Mouse (Mus musculus) urinary bladder, adult 18-20 months (tissue): Measurements from ENCODE around the gene Map3k1.

Experiments
- DNase-seq, 2 experiments: peaks; one replicate each; pipeline ENCODE4 v3.0.0; 2022; ENCODE audit warnings: low spot score in 2 of 2, mixed read lengths in 2 of 2

The Map3k1 gene

DNA sequence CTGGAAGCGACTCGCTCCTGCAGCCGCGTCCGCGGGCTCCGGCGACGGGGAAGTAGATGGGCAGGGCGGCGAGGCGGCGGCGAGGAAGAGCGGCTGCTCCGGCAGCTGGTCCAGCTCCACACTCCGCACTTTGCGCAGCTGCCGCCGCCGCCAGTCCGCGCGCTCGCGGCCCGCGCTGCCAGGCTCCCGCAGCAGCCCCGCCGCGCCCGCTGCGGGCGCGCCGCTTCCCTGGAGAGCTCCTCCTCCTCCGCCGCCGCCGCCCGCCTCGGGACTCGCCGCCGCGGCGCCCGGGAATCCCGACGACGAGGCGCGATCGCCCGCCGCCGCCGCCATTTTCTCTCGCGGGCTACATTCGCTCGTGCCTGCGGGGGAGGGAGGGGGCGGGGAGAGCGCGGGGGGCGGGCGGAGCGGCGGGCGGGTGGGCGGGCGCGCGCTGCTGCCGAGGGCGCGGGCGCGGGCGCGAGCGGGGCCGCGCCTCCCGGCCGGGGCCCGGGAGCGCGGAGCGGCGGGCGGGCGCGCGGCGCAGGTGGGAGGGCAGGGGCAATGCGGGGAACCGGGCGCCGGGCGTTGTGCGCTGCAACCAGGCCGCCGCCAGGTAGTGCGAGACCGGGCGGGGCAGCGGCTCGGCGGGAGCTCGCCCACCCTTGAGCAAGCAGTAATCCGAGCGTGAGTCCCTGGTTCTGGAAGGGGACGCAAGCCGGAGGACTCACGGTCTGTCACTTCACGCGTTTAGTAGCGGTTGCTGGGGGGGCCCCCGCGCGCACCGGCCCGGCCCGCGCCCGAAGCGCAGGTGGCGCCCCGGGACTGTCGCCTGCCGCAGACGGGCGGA lies at the start of gene Map3k1:
Gene Map3k1 (minus strand): TSS at position 357 of the 829 bp plus-strand sequence.
- peak; percentile 59 to 71 for DNase-seq

DNA sequence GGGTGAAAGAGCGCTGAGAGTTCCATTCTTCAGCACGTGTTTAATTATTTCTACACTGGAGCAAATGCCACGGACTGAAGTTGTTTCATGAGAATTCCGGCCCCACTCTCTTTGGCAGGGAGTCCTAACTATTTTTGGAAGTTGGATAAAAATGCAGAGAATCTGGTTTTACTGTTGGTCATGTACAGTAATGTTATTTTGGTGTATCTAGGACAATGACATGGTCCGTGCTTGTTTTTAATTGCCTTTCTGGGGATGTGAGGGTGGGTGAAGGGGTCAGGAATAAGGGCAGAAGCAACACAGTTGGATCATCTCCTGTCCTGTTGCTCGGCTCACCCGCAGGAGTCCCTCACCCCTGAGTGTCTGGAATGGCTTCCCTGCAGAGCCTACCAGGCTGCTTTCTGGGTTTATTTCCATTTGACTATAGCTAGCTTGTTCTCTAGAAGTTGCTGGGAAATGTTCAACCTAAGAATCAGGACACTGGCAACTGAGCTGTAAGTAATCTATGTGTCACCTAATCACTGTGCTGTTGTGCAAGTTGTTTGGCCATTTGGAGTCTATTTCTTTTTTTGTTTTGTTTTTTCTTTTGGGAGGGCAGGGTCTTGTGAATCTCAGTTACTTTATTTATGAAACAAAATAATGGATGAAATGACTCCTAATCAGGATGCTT lies 48.1 kb upstream of the Map3k1 start:
- no peak for DNase-seq

DNA sequence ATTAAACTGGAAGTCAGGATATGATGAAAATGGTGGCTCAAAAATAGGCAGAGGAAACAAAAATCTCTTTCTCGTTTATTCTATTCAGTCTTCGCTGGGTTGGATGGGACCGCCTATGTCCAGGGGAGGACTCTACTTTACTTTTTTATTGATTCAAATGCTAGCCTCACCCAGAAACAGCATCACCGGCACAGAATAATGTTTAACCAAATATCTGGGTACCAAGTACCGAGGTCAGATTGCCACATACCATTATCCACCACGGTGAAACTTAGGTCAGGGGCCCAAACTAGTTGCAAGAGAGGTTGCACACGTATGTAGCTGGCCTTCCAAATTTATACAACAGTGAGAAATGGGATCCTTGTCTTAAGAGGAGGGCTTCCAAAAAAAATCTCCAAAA lies 47.4 kb upstream of the Map3k1 start:
- no peak for DNase-seq

DNA sequence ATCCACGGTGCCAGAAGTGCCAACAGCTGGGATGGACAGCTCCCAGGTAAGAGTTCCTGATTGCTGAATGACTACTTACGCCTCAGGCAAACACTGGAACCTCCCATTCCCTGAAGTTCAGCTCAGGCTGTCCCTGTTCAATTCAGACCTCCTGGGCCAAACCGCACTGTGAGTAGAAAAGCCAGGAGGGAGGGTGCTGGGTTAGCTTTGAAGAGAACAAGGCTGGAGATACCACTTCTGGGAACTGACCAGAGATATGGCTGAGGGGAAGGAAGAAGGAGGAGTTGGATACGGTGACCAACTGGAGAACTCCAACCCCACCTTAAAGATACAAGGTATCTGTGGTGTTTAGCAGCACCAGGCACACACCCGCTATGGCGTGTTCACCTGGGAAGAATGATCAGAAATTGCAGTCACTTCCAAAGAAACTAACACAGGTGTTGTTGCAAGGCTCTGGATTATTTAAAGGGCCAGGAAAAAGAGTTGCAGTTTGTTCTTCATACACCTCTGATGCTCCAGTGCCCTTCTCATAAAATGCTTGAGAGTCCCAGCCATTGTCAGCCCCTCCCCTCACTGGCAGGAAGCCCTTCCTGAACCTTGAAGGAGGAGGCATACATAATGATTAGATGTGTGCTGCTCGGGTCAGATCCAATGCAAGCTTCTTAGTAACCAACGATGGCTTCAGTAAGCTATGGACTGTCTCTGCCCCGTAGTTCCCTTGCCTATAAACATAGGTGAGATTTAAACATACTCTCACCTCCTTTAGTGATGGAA lies 43.8 kb upstream of the Map3k1 start:
- no peak for DNase-seq

DNA sequence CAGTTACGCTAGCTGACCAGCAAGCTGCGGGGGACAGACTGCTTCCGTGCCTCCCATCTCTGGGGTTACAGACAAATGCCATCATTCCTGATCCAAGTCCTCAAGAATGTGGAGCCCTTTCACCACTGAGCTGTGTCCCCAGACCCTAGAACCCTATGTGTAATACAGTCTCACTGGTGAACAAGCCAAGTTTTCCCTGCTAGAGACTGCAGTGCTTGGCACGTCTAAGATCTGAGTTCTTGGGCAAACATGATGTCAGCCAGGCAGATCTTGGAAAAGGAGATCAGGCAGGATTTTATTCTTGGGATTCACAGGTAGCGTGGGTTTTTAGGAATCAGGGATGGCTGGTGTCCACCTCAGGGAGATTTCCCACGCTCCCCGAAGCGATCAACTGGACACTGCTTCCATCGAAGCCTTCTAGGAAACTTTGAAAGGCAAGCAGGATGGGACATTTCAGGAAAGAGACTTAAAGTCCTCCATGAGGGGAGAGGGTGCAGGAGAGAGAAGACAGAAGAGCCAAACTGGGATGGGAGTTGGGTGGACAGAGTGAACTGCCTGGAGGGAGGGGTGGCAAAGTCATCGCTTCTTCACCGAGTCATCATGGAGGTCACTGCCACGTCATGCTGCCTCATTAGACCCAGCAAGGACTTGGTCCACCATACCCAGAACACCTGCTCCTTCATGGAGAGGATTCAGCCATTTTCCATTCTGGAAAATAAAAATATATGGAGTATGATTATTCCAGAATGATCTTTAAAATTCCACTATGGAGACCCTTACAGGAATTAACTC lies 41.4 kb upstream of the Map3k1 start:
- no peak for DNase-seq

DNA sequence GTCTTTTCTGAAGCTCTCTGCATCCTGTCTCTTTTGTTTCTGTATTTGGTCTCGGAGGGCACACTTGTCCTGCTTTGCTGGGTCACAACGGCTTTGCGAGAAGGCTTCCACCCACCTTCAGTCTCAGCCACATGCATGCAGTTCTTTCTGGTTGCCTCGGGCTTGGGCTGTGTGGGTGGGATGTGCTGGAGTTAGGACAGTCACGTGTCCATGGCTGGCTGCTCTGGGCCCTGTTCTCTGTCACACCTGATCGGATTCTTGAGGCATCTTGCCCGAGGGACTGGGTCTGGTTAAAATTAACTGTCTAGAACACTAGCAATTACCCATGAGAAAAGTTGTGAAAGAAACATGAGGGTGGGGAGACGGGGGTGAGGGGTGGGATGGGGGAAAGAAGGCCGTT lies 36.7 kb upstream of the Map3k1 start:
- no peak for DNase-seq

DNA sequence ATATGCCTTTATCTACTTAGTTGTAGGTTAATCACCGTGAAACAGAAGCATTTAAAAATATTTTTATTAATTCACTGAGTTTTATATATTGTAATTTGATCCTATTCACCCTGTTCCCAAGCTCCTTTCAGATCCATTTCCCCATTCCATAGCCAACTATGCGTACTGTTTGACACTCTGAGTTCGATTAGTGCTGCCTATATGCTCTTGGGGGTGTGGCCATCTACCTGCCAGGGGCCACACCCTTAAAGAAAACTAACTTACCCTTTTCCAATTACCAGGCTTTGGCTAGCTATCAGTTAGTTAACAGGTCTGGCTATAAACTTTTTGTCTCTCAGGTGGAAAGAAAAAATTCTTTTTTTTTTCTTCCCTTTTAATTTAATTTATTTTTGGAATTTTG lies 35.5 kb upstream of the Map3k1 start:
- no peak for DNase-seq

DNA sequence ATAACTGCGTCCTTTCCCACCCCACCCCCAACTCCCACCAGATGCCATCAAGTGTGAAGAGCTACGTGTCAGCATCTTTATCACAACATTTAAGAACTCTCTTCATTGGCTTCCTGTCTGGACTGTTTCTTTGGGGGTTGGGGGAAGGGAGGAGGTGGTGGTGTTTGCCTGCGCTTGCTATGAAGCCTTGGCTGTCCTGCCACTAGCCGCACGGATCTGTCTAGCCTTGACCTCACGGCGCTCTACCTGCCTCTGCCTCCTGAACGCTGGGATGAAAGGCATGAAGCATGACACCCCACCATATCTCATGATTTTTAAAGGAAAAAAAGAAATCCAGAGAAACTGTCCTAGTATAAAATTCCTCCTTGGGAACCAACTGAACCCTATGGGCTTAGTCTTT lies 27.0 kb upstream of the Map3k1 start:
- no peak for DNase-seq

DNA sequence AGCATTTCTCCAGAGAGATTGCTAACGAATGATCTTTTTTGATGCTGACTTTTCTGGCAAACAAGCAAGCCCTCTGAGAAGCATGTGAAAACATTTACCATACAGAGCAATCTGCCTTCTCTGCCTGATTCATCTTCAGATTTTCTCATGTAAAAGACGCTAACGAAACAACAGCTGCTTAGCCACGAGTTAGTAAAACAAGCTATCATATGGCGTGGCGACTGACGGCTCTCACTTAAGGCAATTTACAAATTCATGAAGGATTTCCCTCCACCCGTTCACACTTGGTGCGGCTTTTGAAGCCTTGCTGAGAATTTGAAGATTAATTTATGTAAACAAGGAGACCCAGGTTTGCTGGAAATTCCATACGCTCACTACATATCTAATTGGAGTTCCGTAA lies 25.8 kb upstream of the Map3k1 start:
- DNase-seq: no peak

DNA sequence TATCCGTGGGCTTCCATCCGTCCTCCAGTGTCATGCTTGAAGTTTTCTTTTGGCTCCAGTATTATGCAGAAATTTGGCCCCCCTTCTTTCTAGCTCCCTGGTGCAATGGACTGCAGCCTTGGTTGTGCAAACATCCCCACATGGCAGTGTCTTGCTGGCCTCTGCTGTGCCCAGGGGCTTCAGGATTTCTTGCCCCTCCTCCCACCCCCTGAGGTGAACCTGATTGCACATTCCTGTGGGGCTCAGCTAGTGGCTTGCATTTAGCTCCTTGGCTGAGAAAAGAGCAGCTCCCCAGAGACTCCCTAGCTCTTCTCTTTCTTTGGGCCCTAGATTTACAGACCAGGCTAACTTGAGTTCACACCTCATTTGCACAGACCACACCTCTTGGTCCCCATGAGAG lies 20.7 kb upstream of the Map3k1 start:
- DNase-seq: no peak

DNA sequence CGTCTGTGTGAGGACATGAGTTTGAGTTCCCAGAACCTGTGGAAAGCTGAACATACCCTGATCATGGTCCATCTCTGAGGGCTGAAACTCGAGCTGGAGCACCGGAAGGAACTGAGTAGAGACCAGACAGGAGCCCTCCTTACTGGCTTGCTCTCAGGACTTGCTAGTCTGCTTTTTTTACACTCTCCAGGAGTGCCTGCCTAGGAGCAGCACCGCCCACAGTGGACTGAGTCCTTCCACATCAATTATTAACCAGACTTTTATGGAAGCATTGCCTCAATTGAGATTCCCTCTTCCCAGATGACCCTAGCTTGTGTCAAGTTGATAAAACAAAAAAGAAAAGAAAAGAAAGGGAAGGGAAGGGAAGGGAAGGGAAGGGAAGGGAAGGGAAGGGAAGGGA lies 18.7 kb upstream of the Map3k1 start:
- no peak for DNase-seq

DNA sequence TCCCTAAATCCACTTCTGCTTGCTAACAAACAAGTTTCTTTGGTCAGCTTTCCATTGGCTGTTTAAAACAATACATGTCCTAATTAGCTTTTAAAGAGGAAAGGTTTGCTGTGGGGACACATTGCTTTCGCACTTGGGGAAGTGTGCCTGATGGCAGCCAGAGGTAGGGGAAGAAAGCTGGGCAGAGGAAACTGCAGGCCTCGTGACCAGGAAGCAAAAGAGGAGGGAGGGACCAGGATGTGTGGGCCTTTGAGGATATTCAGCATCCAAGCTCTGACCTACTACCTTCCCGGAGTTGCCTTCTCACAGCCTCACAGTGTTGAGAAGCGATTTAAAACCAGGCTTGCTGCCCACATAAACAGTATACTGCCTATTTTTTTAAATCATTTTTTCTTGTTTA lies 15.4 kb upstream of the Map3k1 start:
- no peak for DNase-seq

DNA sequence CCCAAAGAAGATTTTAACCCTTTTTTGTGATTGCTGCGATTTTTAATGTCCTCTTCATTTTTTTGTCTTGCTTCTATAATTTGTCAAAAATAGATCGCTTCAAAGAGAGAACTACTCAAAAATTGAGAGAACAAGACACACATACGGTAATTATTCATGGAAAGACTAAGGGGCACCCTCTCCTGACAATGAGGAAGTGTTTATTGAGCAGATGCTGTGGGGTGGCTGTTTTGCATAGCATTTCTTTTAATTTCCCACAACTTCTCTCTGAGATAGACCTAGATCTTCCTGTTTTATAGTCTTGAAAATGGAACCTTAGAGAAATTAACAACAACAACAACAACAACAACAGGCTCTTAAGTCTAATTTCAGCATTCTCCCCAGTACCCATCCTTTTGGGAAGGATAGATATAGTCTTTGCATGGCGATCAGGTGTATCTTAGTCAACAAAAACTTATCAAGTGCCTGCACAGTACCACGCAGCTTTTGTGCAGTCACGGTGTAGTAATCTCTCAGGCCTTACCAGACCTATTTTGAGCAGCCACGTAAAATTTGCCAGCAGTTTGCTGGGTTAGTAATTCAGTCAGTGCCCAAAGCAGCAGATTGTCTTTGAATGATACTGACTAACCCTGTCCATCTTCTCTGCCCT lies 13.1 kb upstream of the Map3k1 start:
- no peak for DNase-seq

DNA sequence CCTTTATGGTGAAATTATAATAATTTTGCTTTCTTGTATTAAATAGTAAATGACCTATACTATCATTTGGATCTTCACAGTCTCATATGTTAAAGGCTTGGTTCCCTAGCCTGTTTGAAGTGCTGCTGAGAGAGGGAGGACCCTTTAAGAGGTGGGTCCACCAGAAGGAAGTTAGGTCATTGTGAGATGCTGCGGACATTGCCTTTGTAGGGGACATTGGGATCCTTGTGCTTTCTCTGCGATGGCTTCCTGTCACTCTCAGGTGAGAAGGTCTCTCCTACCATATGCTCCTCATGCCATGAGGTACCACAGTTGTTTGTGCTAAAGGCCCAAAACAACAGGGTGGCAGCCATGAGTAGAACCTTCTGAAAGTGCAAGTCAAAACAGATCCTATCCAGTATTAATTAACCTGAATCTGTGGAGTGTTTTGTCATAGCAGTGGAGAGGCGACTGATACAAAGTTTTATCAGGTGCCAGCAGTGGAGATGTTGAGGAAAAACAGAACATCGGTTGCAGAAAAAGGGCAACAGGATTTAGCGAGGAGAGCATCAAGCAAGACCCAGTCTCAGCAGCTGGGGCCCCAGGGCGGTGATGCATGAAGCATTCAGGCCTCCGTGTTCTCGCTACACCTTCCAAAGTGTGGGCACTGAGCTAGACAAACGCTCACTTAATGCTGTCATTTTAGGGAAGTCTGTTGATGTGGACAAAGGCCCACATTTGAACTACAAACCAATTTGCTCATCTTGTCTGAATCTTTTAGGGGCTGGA lies 11.0 kb upstream of the Map3k1 start:
- DNase-seq: no peak

DNA sequence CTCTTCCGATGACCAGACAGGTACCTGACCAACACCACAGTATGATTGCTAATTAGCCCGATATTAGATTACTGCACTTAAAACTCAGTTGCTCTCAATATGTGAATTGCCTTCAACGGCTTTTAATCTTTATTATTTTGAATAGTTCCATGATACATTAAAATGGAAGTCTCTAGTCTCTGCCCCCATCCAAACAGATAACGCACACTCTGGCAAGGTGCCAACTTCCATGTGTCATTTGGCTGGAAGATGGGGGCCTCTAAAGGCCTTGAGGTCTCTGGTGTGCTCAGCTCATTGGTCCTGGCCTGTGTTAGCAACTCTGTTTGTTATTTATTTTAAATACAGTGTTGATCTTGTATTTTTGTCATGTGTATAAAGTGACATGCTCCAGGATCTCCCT lies 10.3 kb upstream of the Map3k1 start:
- no peak for DNase-seq

DNA sequence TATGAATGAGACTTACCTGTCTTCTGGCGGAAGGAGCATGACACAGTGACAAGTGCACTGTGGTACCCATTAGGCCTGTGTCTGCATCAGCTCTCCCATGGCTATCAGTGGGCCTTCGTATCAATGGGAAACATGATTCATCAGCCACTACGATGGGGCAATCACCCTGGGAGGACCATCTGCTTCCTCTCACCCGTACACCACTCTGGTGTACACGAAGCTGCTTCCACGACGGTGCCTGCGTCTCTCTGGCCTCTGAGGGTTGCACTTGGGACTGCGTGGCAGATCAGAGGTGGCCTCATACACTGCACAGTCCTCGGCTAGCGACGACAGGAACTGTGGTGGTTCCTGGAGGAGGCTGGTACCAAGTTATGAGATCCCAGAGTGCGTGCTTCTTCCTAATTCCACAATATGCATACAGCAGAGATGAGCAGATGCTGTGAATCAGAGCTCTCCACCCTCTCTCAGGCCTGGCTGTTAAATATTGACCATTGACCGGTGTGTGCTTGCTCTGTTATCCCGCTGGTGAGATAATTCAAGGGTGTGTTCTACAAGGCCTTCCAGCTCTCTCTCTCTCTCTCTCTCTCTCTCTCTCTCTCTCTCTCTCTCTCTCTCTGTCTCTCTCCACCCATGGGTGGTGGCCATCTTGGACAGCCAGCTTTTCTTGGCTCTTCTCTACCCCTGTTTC lies 9.6 kb upstream of the Map3k1 start:
- no peak for DNase-seq

DNA sequence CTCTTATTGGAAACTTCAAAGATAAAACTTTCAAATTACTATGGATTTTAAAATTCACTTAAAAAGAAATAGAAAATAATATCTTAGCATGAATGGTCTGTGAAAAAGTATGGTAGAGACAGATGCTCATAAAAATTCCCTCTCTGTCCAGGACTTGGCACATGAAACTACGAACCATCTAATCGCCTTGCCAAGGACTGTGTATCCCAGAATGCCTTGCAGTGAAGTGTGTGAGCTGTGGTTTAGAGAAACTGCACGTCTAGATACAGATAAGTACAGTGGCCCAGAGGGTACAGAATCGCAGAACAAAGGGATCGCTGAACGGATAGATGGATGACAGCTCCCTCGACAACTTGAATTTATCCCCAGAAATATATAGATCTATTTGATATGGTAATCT lies 9.0 kb upstream of the Map3k1 start:
- DNase-seq: no peak

DNA sequence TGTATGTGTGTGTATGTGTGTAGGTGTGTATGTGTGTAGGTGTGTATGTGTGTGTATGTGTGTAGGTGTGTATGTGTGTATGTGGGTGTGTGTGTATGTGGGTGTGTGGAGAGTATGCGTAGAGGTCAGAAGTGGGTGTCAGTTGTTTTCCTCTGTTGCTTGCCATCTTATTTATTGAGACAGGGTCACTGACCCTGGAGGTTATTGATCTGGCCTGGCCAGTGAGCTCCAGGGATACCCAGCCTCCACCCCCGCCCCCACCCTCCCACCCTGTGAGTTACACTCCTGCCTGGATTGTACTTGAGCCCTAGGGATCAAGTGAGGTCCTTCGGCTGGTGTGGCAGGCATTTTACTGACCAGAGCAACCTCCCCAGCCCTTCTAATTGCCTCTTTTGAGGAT lies 7.6 kb upstream of the Map3k1 start:
- DNase-seq: no peak

DNA sequence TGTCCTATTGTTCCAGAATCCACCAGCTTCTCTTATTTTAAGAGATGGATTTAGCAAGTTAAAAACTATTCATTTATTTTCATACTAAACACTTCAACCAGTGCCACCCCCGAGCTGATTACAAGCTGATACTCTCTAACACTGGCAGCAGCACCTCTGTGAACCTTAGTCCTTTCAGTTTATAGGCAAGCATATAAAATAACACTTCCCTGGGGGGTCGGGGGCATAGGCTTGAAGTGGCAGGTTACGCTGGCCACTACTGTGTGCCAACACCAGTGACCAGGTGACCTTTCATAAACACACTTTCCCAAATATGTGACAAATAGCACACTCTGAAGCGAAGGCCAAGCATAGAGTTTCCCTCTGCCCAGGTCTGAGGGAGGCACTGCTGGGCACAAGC lies 6.7 kb upstream of the Map3k1 start:
- no peak for DNase-seq

DNA sequence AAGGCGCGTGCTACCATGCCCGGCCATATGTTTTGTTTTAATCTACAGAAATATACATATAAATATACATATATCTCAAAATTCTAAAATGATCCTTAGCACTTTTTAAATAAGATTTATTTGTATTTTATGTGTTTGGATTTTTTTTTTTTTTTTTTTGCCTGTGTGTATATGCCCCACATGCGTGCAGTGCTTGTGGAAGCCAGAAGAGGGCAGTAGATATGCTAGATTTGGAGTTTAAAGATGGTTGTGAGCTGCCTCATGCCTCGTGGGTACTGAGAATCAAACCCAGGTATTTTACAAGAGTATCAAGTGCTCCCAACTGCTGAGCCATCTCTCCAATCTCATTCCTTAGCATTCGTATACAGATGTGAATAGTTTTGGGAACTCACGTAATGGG lies 6.2 kb upstream of the Map3k1 start:
- DNase-seq: no peak
